Mouse (Mus musculus) MEL (cell line): ENCODE results near the gene Stat4. TPM values are rescaled to one million over a fixed set of nuclear protein-coding genes. Genes with fewer than 3 reads are reported as not detected.
A peak's percentile ranks its signal among the peaks of the same experiment; 100 is the strongest.

Experiments used
- DNase-seq: peaks from one replicate; pipeline ENCODE4 v3.0.0; 2011; ENCODE audit warnings: low read depth, low spot score
- H3K27ac ChIP-seq: 2 replicates; pipeline ENCODE4 v1.5.1; 2012; ENCODE audit warnings: low read depth, mild to moderate bottlenecking, control low read depth, low read length, moderate library complexity; ENCODE audit not compliant: control insufficient read depth
- H3K27me3 ChIP-seq, 2 experiments: fragments of 150-350 bp in 1 of 2; sonication (generic) in 1 of 2; 2 replicates each; pipeline ENCODE4 v1.6.1; 2012; ENCODE audit warnings: low read length in 2 of 2, mild to moderate bottlenecking in 2 of 2, improper control_type of control experiment in 1 of 2, moderate library complexity in 1 of 2; ENCODE audit not compliant: insufficient read depth in 2 of 2, control insufficient read depth in 1 of 2
- H3K36me3 ChIP-seq, 2 experiments: 2 replicates each; pipeline ENCODE4 v1.6.1; 2012 to 2014; ENCODE audit warnings: low read length in 2 of 2, improper control_type of control experiment in 1 of 2, inconsistent platforms in 1 of 2, mild to moderate bottlenecking in 1 of 2; ENCODE audit not compliant: insufficient read depth in 2 of 2, control insufficient read depth in 1 of 2
- H3K4me1 ChIP-seq, 2 experiments: fragments of 150-350 bp in 1 of 2; sonication (generic) in 1 of 2; 2 replicates each; pipeline ENCODE4 v1.6.1; 2012; ENCODE audit warnings: low read length in 2 of 2, improper control_type of control experiment in 1 of 2, mild to moderate bottlenecking in 1 of 2; ENCODE audit not compliant: insufficient read depth in 2 of 2, control insufficient read depth in 1 of 2
- H3K4me3 ChIP-seq, 2 experiments: fragments of 150-350 bp in 1 of 2; sonication (generic) in 1 of 2; 2 replicates each; pipeline ENCODE4 v1.5.1; 2012; ENCODE audit warnings: low read depth in 2 of 2, low read length in 2 of 2, mild to moderate bottlenecking in 2 of 2, moderate library complexity in 2 of 2, control low read depth in 1 of 2, improper control_type of control experiment in 1 of 2; ENCODE audit not compliant: control insufficient read depth in 1 of 2, insufficient read depth in 1 of 2
- H3K79me2 ChIP-seq: 2 replicates; pipeline ENCODE4 v1.6.1; 2012; ENCODE audit warnings: mild to moderate bottlenecking, low read length, moderate library complexity; ENCODE audit not compliant: control insufficient read depth, poor library complexity, insufficient read depth
- H3K9ac ChIP-seq: 2 replicates; pipeline ENCODE4 v1.6.1; 2012; ENCODE audit warnings: low read depth, mild to moderate bottlenecking, control low read depth, low read length, moderate library complexity; ENCODE audit not compliant: control insufficient read depth, poor library complexity, severe bottlenecking
- H3K9me3 ChIP-seq: fragments of 150-350 bp; sonication (generic); replicated peaks from 2 replicates; pipeline ENCODE4 v1.6.1; 2012; ENCODE audit warnings: mild to moderate bottlenecking, low read length, improper control_type of control experiment, moderate library complexity; ENCODE audit not compliant: insufficient read depth
- CHD2 ChIP-seq: IDR thresholded peaks from 2 replicates; pipeline ENCODE4 v1.6.1; 2011; ENCODE audit warnings: low read length, improper control_type of control experiment
- CTCF ChIP-seq, 3 experiments: IDR thresholded peaks in 2 of 3; conservative IDR thresholded peaks in 1 of 3; 2 replicates each; pipeline ENCODE4 v1.5.1; 2011 to 2012; ENCODE audit warnings: low read length in 3 of 3, low read depth in 2 of 3, mild to moderate bottlenecking in 2 of 3, improper control_type of control experiment in 1 of 3, inconsistent platforms in 1 of 3, mixed read lengths in 1 of 3, moderate library complexity in 1 of 3; ENCODE audit not compliant: control insufficient read depth in 1 of 3, insufficient read depth in 1 of 3, poor library complexity in 1 of 3, severe bottlenecking in 1 of 3
- E2F4 ChIP-seq: IDR thresholded peaks from 2 replicates; pipeline ENCODE4 v1.6.1; 2011; ENCODE audit warnings: low read depth, low read length, improper control_type of control experiment, borderline replicate concordance
- ELF1 ChIP-seq: IDR thresholded peaks from 2 replicates; pipeline ENCODE4 v1.6.1; 2014; ENCODE audit warnings: low read depth, mild to moderate bottlenecking, inconsistent platforms, low read length, improper control_type of control experiment, moderate library complexity
- EP300 ChIP-seq, 2 experiments: IDR thresholded peaks; 2 replicates each; pipeline ENCODE4 v1.6.1; 2011; ENCODE audit warnings: improper control_type of control experiment in 2 of 2, low read length in 2 of 2, low read depth in 1 of 2, mild to moderate bottlenecking in 1 of 2
- ETS1 ChIP-seq: IDR thresholded peaks from 2 replicates; pipeline ENCODE4 v1.6.1; 2012; ENCODE audit warnings: low read depth, mild to moderate bottlenecking, inconsistent platforms, low read length, improper control_type of control experiment, moderate library complexity
- GABPA ChIP-seq: IDR thresholded peaks from 2 replicates; pipeline ENCODE4 v1.6.1; 2012; ENCODE audit warnings: low read depth, mild to moderate bottlenecking, inconsistent platforms, low read length, improper control_type of control experiment, moderate library complexity
- JUND ChIP-seq: IDR thresholded peaks from 2 replicates; pipeline ENCODE4 v1.6.1; 2011; ENCODE audit warnings: low read depth, mild to moderate bottlenecking, improper control_type of control experiment, low read length
- MAFK ChIP-seq: IDR thresholded peaks from 2 replicates; pipeline ENCODE4 v1.6.1; 2011; ENCODE audit warnings: low read depth, mild to moderate bottlenecking, low read length, improper control_type of control experiment, borderline replicate concordance
- MAX ChIP-seq: IDR thresholded peaks from 2 replicates; pipeline ENCODE4 v1.6.1; 2011; ENCODE audit warnings: low read length, improper control_type of control experiment
- MAZ ChIP-seq: IDR thresholded peaks from 2 replicates; pipeline ENCODE4 v1.6.1; 2012; ENCODE audit warnings: low read depth, mild to moderate bottlenecking, inconsistent platforms, low read length, improper control_type of control experiment
- MXI1 ChIP-seq: IDR thresholded peaks from 2 replicates; pipeline ENCODE4 v1.6.1; 2011; ENCODE audit warnings: mild to moderate bottlenecking, low read depth, low read length, improper control_type of control experiment
- NELFE ChIP-seq: IDR thresholded peaks from 2 replicates; pipeline ENCODE4 v1.6.1; 2011; ENCODE audit warnings: low read depth, low read length, improper control_type of control experiment
- POLR2AphosphoS2 ChIP-seq: IDR thresholded peaks from 2 replicates; pipeline ENCODE4 v1.6.1; 2011; ENCODE audit warnings: low read length, improper control_type of control experiment
- POLR2AphosphoS5 ChIP-seq: IDR thresholded peaks from 2 replicates; pipeline ENCODE4 v1.6.1; 2012; ENCODE audit warnings: low read depth, borderline replicate concordance, mild to moderate bottlenecking, inconsistent platforms, low read length, moderate library complexity, mixed read lengths
- RAD21 ChIP-seq: IDR thresholded peaks from 2 replicates; pipeline ENCODE4 v1.6.1; 2011; ENCODE audit warnings: mild to moderate bottlenecking, low read depth, low read length, improper control_type of control experiment
- RCOR1 ChIP-seq: IDR thresholded peaks from 2 replicates; pipeline ENCODE4 v1.6.1; 2012; ENCODE audit warnings: low read depth, mild to moderate bottlenecking, inconsistent platforms, low read length, improper control_type of control experiment
- SIN3A ChIP-seq: IDR thresholded peaks from 2 replicates; pipeline ENCODE4 v1.6.1; 2012; ENCODE audit warnings: low read length, improper control_type of control experiment, inconsistent platforms
- SMC3 ChIP-seq: IDR thresholded peaks from 2 replicates; pipeline ENCODE4 v1.6.1; 2011; ENCODE audit warnings: low read depth, low read length, improper control_type of control experiment
- TCF12 ChIP-seq: IDR thresholded peaks from 2 replicates; pipeline ENCODE4 v1.6.1; 2014; ENCODE audit warnings: low read depth, mild to moderate bottlenecking, inconsistent platforms, low read length, improper control_type of control experiment, moderate library complexity
- UBTF ChIP-seq: IDR thresholded peaks from 2 replicates; pipeline ENCODE4 v1.6.1; 2012; ENCODE audit warnings: low read depth, mild to moderate bottlenecking, inconsistent platforms, low read length, improper control_type of control experiment, moderate library complexity, borderline replicate concordance; ENCODE audit not compliant: insufficient read depth
- USF2 ChIP-seq, 2 experiments: IDR thresholded peaks; 2 replicates each; pipeline ENCODE4 v1.6.1; 2011 to 2012; ENCODE audit warnings: improper control_type of control experiment in 2 of 2, low read length in 2 of 2, borderline replicate concordance in 1 of 2, inconsistent platforms in 1 of 2, low read depth in 1 of 2, mild to moderate bottlenecking in 1 of 2; ENCODE audit not compliant: insufficient read depth in 1 of 2
- ZC3H11A ChIP-seq: IDR thresholded peaks from 2 replicates; pipeline ENCODE4 v1.6.1; 2012; ENCODE audit warnings: low read depth, mild to moderate bottlenecking, inconsistent platforms, low read length, improper control_type of control experiment
- ZKSCAN1 ChIP-seq: IDR thresholded peaks from 2 replicates; pipeline ENCODE4 v1.6.1; 2012; ENCODE audit warnings: low read depth, mild to moderate bottlenecking, inconsistent platforms, low read length, improper control_type of control experiment, moderate library complexity
- ZMIZ1 ChIP-seq: IDR thresholded peaks from 2 replicates; pipeline ENCODE4 v1.6.1; 2012; ENCODE audit warnings: low read depth, mild to moderate bottlenecking, inconsistent platforms, low read length, improper control_type of control experiment, moderate library complexity
- polyA plus RNA-seq, 2 experiments: library from polyadenylated mRNA; stranded (reverse) in 1 of 2; unstranded in 1 of 2; fragments of >175 nt in 1 of 2; fragments of >200 nt in 1 of 2; gene quantifications; 2 replicates each; pipeline versions ENCODE4 v1.2.1 to v1.2.4; 2012; ENCODE audit warnings: low replicate concordance in 2 of 2, low read depth in 1 of 2; ENCODE audit not compliant: insufficient read length in 2 of 2, insufficient read depth in 1 of 2, missing spikeins in 1 of 2
- total RNA-seq: library from RNA; depleted of rRNA; stranded (reverse); fragments of 300-350 nt; gene quantifications from 2 replicates; pipeline ENCODE4 v1.2.3, GENCODE M21; 2012

The Stat4 gene
- total and polyA plus RNA-seq, 3 experiments: not detected

- H3K27me3 ChIP-seq: no peaks in the 10 kb centered on the region
- H3K79me2 ChIP-seq: no peaks in the 10 kb centered on the region
- no peak overlapping the region for H3K27ac ChIP-seq
- no peak overlapping the region for H3K9ac ChIP-seq
- no peak for TF ChIP-seq TCF12
- peak; percentile 82 for TF ChIP-seq RAD21
- peak; percentile 70 for TF ChIP-seq SMC3
- no peak for TF ChIP-seq MAZ
- no peak for TF ChIP-seq ETS1
- no peak for TF ChIP-seq EP300 (IDR thresholded peaks at IDR 0.05; ENCODE audit: low read depth in 1 of 2, low read length in 2 of 2)
- TF ChIP-seq CTCF (IDR thresholded peaks at IDR 0.05 in 2 of 3, conservative IDR thresholded peaks at IDR 0.05 in 1 of 3; ENCODE audit: control insufficient read depth in 1 of 3, insufficient read depth in 1 of 3, low read depth in 2 of 3, low read length in 3 of 3, poor library complexity in 1 of 3, severe bottlenecking in 1 of 3): peak; percentile 64 to 80 (median 72)
- TF ChIP-seq POLR2AphosphoS5: no peak
- peak; percentile 57 for TF ChIP-seq ZC3H11A
- TF ChIP-seq, all 39 proteins: peak for 4
- Histone ChIP-seq H3K4me1 (peaks cover 5 to 14% of the 10 kb centered on the region in 2 experiments), H3K4me3 (no peak overlapping the region), H3K9me3 (no peaks in the 10 kb centered on the region), H3K36me3 (peaks cover under 1 to 8% of the 10 kb centered on the region in 2 experiments; a peak in 3 of 4 replicates)
- DNase-seq: peak; percentile 74
Measured at GRCm38 (mm10) chr1:52146214-52146970, 159.4 kb downstream of the Stat4 start.

- H3K27me3 ChIP-seq: no peaks in the 10 kb centered on the region
- TF ChIP-seq ZKSCAN1 (no peak), GABPA (no peak), SIN3A (no peak), ZMIZ1 (no peak), MXI1 (no peak), JUND (no peak), E2F4 (no peak), UBTF (no peak), MAFK (no peak), ELF1 (no peak), SMC3 (no peak), POLR2AphosphoS2 (no peak), CHD2 (no peak), CTCF (IDR thresholded peaks at IDR 0.05 in 2 of 3, conservative IDR thresholded peaks at IDR 0.05 in 1 of 3; ENCODE audit: control insufficient read depth in 1 of 3, insufficient read depth in 1 of 3, low read depth in 2 of 3, low read length in 3 of 3, poor library complexity in 1 of 3, severe bottlenecking in 1 of 3) (no peak), ZC3H11A (no peak), RCOR1 (no peak), NELFE (no peak), USF2 (IDR thresholded peaks at IDR 0.05; ENCODE audit: borderline replicate concordance in 1 of 2, insufficient read depth in 1 of 2, low read depth in 1 of 2, low read length in 2 of 2) (no peak), MAX (no peak)
- TF ChIP-seq, all 39 proteins: peak for 0
- peaks cover 3 to 8% of the 10 kb centered on the region in 2 experiments for H3K36me3 ChIP-seq
- H3K4me3 ChIP-seq: no peak overlapping the region
- no peak overlapping the region for H3K9ac ChIP-seq
- no peaks in the 10 kb centered on the region for H3K9me3 ChIP-seq
- H3K27ac ChIP-seq: no peak overlapping the region
- DNase-seq: no peak
- peaks cover 5 to 14% of the 10 kb centered on the region in 2 experiments for H3K4me1 ChIP-seq
- H3K79me2 ChIP-seq: no peaks in the 10 kb centered on the region
Measured at GRCm38 (mm10) chr1:52147431-52147830, 160.5 kb downstream of the Stat4 start.
